Mouse (Mus musculus): ENCODE results near the gene Igf2r.
A peak's percentile ranks its signal among the peaks of the same experiment; 100 is the strongest.

Gene Igf2r

GRCm38 (mm10) chr17:12750591-12751170 lies 18.8 kb downstream of the Igf2r start:
- no peak for DNase-seq (ENCODE audit: low spot score in 2 of 2)

- no peak for DNase-seq (ENCODE audit: low spot score in 2 of 2)
Measured at GRCm38 (mm10) chr17:12749421-12750367, 19.8 kb downstream of the Igf2r start.

- no peak for DNase-seq (ENCODE audit: low spot score in 2 of 2)
Measured at GRCm38 (mm10) chr17:12745761-12746160, 23.7 kb downstream of the Igf2r start.

GRCm38 (mm10) chr17:12744071-12744470 lies 25.4 kb downstream of the Igf2r start:
- no peak for DNase-seq (ENCODE audit: low spot score in 2 of 2)

- DNase-seq (ENCODE audit: low spot score in 2 of 2): no peak
Measured at GRCm38 (mm10) chr17:12742151-12742908, 27.1 kb downstream of the Igf2r start.

- peak in 1 of 2 experiments; percentile 5 for DNase-seq (ENCODE audit: low spot score in 2 of 2)
Measured at GRCm38 (mm10) chr17:12741218-12741968, 28.1 kb downstream of the Igf2r start.

GRCm38 (mm10) chr17:12740317-12740716 lies 29.1 kb downstream of the Igf2r start:
- no peak for DNase-seq (ENCODE audit: low spot score in 2 of 2)

- no peak for DNase-seq (ENCODE audit: low spot score in 2 of 2)
Measured at GRCm38 (mm10) chr17:12739516-12739915, 29.9 kb downstream of the Igf2r start.

- DNase-seq (ENCODE audit: low spot score in 2 of 2): no peak
Measured at GRCm38 (mm10) chr17:12737934-12738333, 31.5 kb downstream of the Igf2r start.

- DNase-seq (ENCODE audit: low spot score in 2 of 2): no peak
Measured at GRCm38 (mm10) chr17:12734205-12734857, 35.1 kb downstream of the Igf2r start.

- no peak for DNase-seq (ENCODE audit: low spot score in 2 of 2)
Measured at GRCm38 (mm10) chr17:12733128-12733527, 36.3 kb downstream of the Igf2r start.

- DNase-seq (ENCODE audit: low spot score in 2 of 2): no peak
Measured at GRCm38 (mm10) chr17:12728536-12728935, 40.9 kb downstream of the Igf2r start.

- DNase-seq (ENCODE audit: low spot score in 2 of 2): no peak
Measured at GRCm38 (mm10) chr17:12727748-12728147, 41.7 kb downstream of the Igf2r start.

- no peak for DNase-seq (ENCODE audit: low spot score in 2 of 2)
Measured at GRCm38 (mm10) chr17:12725871-12726270, 43.6 kb downstream of the Igf2r start.

- DNase-seq (ENCODE audit: low spot score in 2 of 2): no peak
Measured at GRCm38 (mm10) chr17:12724767-12725744, 44.4 kb downstream of the Igf2r start.

GRCm38 (mm10) chr17:12723986-12724766 lies 45.3 kb downstream of the Igf2r start:
- no peak for DNase-seq (ENCODE audit: low spot score in 2 of 2)

GRCm38 (mm10) chr17:12722622-12723021 lies 46.8 kb downstream of the Igf2r start:
- DNase-seq (ENCODE audit: low spot score in 2 of 2): no peak

GRCm38 (mm10) chr17:12721118-12721886 lies 48.2 kb downstream of the Igf2r start:
- DNase-seq (ENCODE audit: low spot score in 2 of 2): no peak

All from spleen, postnatal 14 days (tissue).